Mouse (Mus musculus) heart, postnatal 36 days (tissue): Measurements from ENCODE around the gene Zbtb11. TPM values are rescaled to one million over a fixed set of nuclear protein-coding genes. Genes with fewer than 3 reads are reported as not detected.
A peak's percentile ranks its signal among the peaks of the same experiment; 100 is the strongest.
"Not testable (repeated sequence)": the region's sequence is repeated elsewhere in the genome, so short reads cannot be mapped to it uniquely, and the experiment has no call there.

Source experiments
- DNase-seq, 2 experiments: peaks; one replicate each; pipeline ENCODE4 v3.0.0; 2021 to 2022
- intact Hi-C: fragments of 180-260 bp; cut with DNase I; formaldehyde crosslinking; loops from one replicate; pipeline ENCODE4 v1.15.1; 2025
- total RNA-seq, 2 experiments: library from RNA; stranded (reverse); gene quantifications; 2 replicates each; pipeline ENCODE4 v1.2.3; 2021

Zbtb11 gene
- total RNA-seq, result 10 to 100 TPM; 10.5 to 11.2 TPM

DNA sequence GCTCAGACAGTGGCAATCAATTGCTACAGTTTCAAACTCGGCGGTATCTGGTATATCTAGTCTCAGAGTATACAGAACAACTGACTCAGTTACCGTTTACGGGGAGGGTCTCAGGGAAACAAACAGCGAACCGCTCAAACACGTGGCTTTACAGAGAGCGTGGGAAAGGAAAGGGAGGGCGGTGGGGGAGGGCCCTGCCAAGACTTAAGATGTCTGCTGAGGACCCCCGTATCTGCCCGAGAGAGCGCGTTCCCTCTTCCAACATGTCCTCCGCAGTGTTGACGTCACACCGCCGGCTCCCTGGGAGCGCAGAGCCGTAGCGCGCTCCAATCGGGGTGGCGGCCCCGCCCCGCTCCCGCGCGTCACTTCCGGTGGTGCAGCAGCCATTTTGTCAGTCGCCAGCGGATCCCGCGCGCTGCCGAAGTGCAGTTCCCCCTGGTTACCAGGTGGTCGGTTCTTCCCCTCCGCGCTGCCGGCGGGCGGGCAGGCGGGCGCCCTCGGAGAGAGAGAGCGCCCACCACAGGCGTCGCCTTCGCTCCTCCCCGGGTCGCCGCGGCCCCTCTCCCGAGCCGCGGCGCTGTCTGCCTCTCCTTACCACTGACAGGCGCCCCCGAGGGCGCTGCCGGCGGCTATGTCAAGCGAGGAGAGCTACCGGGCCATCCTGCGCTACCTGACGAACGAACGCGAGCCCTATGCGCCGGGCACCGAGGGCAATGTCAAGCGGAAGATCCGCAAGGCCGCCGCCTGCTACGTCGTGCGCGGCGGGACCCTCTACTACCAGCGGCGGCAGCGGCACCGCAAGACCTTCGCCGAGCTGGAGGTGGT is at the start of gene Zbtb11:
Gene Zbtb11, plus strand, starts transcription at position 453 of the 825 bp plus-strand sequence.
- intact Hi-C loops, result loop anchor here (2.0 to 5.0 kb wide), 3 partner anchors 55 to 151 kb away; partner anchors contain the start of gene Pcnp
- DNase-seq, result peak; percentile 99

- intact Hi-C loops, result no loop called here
- no peak for DNase-seq
Observed at GRCm38 (mm10) chr16:55924010-55924409, 49.7 kb upstream of the Zbtb11 start.

- intact Hi-C loops, result loop anchor here (2.0 to 10.0 kb wide), 2 partner anchors 31 to 781 kb away; partner anchors contain the start of gene Tfg
- peak in 1 of 2 experiments; percentile 47 for DNase-seq
Observed at GRCm38 (mm10) chr16:55933681-55934343, 39.9 kb upstream of the Zbtb11 start.

DNA sequence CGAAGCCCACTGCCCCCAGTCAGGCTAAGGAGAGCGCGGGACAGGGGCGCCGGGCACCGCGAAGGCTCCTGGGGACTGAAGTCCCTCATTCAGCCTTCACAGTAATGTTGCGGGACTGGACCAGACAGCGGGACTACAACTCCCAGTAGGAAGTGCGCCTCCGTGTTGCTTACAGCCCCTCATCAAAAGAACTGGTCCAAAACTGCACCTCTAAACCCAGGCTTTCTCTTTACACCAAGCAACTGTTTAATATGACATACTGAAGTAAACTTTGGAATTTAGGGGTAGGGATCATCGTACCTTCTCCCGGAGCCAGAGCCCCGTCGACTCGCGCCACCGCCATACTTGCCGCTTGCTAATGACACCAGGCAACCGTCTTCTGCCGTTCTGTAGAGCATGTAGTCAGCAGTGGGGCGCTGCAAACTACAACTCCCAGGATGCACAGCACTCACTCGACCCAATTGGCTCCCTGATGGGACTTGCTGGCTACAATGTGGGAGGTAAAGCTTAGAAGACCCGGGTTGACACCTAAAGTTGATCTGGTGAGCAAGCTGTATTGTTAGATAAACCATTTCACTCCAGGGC is 39.1 kb upstream of the Zbtb11 start, which contains the start of gene Cep97:
Gene Cep97, minus strand, starts transcription at position 403 of the 585 bp plus-strand sequence.
- DNase-seq, result peak; percentile 84 to 91
- intact Hi-C loops, result loop anchor here (2.0 to 10.0 kb wide), 2 partner anchors 30 to 780 kb away; partner anchors contain the start of gene Tfg

DNA sequence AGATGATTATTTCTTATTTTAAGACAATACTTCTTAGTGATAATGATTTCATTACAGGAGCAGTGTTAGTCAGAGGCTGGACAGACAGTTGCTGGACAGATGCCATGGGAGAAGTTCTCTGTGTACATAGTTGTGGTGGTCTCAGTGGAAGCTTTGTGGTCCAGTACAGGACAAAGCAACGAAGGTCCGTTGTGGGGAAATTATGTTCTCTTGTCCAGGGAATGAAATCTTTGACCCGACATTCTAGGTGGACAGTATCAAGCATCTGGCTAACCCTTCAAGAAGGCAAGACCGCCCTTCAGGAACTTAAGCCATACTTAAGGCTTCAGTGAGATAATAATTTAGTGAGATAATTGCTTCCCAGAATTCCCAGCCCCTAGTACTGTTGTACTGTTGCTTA is 34.9 kb upstream of the Zbtb11 start:
- intact Hi-C loops, result loop anchor here (10.0 kb wide), 1 partner anchor 776 kb away; the partner anchor contains the start of gene Tfg
- no peak for DNase-seq

DNA sequence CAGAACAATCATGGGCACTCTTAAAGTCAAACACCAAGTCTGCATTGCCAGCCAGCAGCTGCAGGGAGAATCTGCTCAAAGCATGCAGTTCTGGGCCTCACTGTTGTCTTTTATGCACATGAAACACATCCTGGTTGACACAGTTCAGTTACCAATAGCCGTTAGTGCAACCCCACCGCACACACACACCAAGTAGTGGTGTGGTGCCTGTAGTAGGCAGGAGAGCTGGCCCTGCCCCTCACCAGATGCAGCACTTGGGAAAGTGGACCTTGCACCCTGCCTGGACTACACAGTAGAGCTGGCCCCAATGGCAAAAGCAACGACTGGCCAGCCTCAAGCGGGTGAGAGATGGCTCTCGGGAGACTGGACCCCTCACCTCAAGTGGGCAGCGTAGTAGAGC is 34.0 kb upstream of the Zbtb11 start:
- no peak for DNase-seq
- intact Hi-C loops, result loop anchor here (10.0 kb wide), 1 partner anchor 775 kb away; the partner anchor contains the start of gene Tfg

DNA sequence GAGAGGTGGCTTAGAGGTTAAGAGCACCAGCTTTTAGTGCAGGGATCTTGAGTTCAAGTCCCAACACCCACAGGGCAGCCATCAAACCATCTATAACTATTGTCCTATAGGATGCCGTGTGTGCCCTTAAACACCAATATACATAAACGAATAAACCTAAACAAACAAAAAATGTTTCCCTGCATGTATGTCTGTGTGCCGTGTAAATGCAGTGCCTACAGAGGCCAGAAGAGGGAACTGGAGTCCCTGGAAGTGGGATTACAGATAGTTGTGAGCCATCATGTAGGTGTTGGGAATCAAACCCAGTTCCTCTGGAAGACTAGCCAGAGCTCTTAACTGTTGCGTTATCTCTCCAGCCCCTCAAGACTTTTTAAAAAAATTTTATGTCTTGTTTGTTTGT is 32.9 kb upstream of the Zbtb11 start:
- intact Hi-C loops, result no loop called here
- no peak for DNase-seq

DNA sequence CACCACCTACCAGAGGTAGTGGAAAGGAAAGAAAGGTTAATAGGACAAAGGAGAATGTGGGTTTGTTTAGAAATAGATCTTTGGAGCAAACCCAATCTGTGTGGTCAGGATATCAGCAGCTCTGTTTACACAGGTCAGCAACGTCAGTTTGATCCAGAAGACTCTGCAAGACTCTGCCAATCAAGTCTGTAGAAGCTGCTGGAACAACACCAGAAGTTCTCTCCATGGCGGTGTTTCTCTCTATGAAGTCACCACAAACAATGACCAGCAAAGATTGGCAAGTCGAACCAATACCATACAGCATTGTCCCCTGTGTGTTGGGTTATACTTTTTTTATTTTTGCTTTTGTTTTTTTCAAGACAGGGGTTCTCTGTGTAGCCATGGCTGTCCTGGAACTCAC is 26.4 kb upstream of the Zbtb11 start:
- intact Hi-C loops, result no loop called here
- no peak for DNase-seq

DNA sequence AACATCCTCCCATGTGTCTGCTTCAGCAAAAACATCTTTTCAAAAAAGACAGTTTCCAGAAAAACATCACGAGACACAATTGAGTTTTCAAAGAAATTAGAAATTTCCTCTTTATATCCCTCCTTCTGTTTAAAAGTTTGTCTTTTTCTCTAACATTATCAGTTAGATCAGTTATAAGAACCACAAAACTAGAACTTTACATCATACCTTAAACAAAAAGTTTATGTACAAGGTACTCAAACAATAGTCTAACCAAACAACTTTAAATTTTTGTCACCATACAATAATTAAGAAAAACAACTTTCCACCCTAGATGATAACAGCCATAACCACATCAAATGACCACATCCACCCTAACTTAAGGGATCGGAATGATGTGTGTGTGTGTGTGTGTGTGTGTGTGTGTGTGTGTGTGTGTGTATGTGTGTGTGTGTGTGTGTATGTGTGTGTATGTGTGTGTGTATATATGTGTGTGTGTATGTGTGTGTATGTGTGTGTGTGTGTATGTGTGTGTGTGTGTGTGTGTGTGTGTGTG is 25.7 kb upstream of the Zbtb11 start:
- DNase-seq, intact Hi-C loops: not testable (repeated sequence)

GRCm38 (mm10) chr16:55948963-55949362 is 24.7 kb upstream of the Zbtb11 start:
- no peak for DNase-seq
- intact Hi-C loops, result no loop called here

DNA sequence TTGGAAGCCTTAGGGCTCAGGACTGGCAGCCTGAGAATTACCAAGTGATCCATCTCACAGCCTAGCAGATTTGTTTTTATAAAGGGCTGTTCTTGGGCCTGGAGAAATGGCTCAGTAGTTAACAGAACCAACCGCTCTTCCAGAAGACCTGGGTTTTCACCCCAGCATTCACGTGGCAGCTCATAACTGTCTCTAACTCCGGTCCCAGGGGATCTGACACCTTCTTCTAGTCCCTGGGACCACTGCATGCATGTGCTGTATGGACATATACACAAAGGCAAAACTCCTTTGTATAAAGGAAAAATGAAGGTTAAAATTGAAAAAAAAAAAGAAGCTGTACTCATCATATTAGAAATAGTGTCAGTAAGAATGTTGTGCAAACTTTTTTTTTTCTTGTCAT is 23.2 kb upstream of the Zbtb11 start:
- intact Hi-C loops, result loop anchor here (2.0 kb wide), 1 partner anchor 180 kb away; no protein-coding TSS in a partner anchor
- no peak for DNase-seq

DNA sequence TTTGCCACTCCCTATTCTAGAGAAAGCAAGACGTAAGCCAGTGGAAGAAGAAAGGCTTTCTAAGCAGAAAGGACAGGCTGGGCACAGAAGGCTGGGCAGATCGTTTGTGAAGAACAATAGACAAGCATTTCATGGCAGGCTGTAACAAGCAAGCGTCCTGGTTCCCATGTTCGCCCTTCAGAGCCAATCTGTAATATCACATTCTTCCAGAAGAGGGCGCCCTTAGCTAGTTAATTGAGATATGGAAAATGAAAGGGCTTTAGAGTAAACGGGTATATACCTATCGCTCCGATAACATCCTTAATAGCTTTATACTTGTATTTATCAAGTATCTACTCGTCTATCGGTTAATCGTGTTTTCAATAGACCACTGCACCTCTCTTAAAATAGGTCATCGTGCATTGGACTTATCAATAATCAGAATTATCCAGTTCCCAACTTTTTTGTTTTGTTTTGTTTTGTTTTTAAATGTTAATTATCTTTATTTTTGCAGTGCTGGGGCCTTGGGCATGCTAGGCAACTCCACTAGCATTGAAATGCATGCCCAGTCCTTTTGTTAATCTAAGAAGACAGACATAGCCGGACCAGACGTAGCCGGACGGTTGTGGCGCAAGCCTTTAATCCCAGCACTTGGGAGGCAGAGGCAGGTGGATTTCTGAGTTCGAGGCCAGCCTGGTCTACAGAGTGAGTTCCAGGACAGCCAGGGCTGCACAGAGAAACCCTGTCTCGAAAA is 22.6 kb upstream of the Zbtb11 start:
- peak; percentile 75 to 82 for DNase-seq
- intact Hi-C loops, result loop anchor here (1.0 to 2.0 kb wide), 2 partner anchors 113 to 180 kb away; no protein-coding TSS in a partner anchor

DNA sequence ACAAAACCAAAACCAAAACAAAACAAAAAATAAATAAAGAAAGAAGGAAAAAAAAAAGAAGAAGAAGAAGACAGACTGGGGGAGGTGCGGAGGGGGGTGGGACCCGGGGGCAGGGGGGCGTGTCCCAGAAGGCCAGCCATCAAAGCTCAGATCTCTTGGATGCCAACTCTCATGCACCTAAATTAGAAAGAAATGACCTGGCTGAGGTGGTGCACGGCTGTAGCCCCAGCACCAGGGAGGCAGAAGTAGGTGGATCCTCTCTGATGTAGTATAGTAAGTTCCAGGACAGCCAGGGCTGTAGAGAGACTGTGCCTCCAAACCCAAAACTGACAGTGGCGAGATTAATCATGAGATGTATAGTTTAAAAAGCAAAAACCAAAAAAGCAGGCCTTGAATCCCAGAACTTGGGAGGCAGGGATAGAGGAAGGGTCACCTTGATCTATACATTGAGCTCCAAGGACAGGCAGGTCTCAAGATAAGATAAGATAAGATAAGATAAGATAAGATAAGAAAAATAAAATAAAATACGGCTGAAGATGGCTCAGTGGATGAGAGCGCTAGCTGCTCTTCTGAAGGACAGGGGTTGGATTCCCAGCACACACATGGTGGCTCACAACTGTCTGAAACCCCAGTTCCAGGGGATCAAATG is 21.9 kb upstream of the Zbtb11 start:
- no peak for DNase-seq
- intact Hi-C loops, result loop anchor here (1.0 to 2.0 kb wide), 2 partner anchors 112 to 179 kb away; no protein-coding TSS in a partner anchor

DNA sequence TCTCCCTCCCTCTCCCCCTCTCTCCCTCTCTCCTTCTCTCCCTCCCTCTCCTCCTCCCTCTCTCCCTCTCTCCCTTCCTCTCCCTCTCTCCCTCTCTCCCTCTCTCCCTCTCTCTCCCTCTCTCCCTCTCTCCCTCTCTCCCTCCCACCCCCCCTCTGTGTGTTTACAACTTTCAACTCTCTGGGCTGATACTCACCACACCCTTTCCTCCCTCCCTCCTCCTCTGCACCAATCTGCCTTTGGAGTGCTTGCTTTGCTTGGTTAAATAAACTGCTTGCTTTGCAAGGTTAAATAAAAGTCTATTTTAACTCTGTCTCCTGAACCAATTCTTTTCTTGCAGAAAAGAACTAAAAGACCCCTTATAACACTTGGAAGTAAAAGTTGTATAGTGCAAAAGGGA is 20.9 kb upstream of the Zbtb11 start:
- intact Hi-C loops, result loop anchor here (1.0 kb wide), 1 partner anchor 12 kb away; no protein-coding TSS in a partner anchor
- DNase-seq, result no peak

GRCm38 (mm10) chr16:55954196-55954595 is 19.5 kb upstream of the Zbtb11 start:
- intact Hi-C loops, DNase-seq: not testable (repeated sequence)

GRCm38 (mm10) chr16:55963068-55963467 is 10.6 kb upstream of the Zbtb11 start:
- DNase-seq, intact Hi-C loops: not testable (repeated sequence)

GRCm38 (mm10) chr16:55964126-55964949 is 9.3 kb upstream of the Zbtb11 start:
- intact Hi-C loops, result loop anchor here (1.0 to 2.0 kb wide), 4 partner anchors 11 to 168 kb away; partner anchors contain the start of gene Cep97

DNA sequence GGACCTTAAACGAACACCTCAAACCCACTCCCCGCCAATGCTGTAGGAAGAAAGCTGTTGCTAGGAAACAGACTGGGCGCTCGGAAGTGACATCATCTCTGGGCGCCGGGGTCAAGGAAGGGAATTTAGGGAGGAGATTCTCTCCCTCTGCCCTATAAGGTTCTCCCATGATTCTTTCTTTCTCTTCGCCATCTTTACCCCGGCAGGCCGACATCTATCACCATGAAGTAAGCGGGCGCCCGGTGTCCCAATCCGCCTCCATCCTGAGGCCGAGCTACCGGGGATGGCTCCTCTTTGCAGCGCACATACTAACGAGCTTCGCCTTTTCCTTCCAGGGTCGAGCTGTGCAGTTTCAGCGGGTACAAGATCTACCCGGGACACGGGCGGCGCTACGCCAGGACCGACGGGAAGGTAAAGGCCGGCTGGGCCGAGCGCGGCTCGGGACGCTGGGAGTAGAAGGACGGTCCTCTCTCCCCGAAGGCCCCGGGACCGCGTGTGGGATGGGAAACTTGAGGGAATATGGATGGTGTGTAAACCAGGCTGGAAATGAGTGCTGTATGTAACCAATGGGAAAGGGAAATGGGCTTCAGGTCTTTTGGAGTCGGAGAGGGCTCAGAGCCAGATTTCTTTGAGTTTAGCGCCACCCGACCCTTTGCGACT is 7.3 kb upstream of the Zbtb11 start, which contains the start of gene Rpl24:
Gene Rpl24, plus strand, starts transcription at position 64 of the 660 bp plus-strand sequence.
- intact Hi-C loops, result loop anchor here (2.0 kb wide), 1 partner anchor 108 kb away; no protein-coding TSS in a partner anchor
- DNase-seq, result peak; percentile 94 to 96

More at GRCm38 (mm10) chr16:55964126-55964949, 9.3 kb upstream of the Zbtb11 start:
- DNase-seq, result no peak
